Mouse (Mus musculus) retina, postnatal 1 day (tissue): Measurements from ENCODE around the gene Olfr1358.
"Not testable (repeated sequence)": the region's sequence is repeated elsewhere in the genome, so short reads cannot be mapped to it uniquely, and the experiment has no call there.

ENCODE experiments used
- DNase-seq: peaks from one replicate; pipeline ENCODE4 v3.0.0-alpha.2; 2012

Olfr1358 gene

GRCm38 (mm10) chr10:78517128-78517527 lies at the start of gene Olfr1358:
Gene Olfr1358, plus strand, starts transcription at chr10:78517428.
- DNase-seq: no peak

DNA sequence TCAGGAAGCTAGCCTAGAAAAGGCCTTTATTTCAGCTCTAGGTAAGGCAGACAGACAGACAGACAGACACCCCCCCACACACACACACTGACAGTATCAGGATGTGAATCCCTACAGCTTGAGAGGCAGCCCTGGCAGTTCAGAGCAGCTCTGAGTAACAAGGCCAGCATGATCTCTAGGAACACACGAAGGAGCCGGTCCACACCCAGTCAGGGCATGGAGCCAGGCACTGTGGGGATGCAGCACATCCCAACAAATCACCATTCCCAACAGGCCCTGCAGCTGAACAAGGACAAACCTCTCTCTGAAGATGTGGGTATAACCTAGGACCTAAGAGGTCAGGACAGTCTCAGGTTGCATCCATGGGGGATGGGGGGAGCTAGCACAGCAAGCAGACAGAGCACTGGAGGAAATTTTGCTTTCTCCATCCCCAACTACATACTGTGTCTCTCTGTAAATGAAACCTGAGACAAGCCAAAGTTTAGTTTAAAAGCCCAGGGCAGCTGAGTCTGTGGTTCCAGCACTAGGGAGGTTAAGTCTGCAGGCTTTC lies 49.4 kb upstream of the Olfr1358 start:
- DNase-seq: no peak

DNA sequence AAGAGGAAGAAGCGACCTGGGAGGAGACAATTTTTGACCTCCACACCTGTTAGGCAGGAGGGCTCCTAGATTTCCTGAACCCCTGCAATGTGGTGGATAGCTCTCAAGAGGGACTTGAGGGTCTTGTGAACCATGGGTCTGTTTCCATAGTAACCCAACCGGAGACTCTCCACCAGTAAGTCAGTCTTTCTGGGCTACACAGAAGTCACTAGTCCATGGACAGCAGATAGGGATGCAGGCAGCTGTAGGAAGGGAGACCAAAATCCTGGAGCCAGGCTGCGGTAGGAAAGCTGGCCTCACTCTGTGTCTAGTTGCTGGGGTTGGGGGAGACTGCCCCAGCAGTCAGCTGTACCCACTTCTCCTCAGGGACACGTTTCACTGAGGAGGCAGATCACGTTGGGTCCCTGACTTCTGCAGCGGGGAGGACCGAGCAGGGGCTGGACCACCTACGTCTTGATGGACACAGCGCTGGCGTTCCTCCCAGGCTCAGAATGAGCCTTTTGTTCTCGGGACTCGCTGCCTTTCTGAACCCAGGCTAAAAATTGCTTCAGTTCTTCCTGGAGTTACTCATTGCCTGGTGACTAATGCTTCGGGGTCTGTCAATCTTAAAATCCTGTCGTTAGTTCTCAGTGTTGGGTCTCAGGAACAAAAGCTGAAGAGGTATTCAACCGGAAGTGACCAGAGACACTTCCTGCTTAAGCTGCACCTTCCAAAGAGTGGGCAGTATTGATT lies 46.5 kb upstream of the Olfr1358 start:
- DNase-seq: peak; percentile 57

GRCm38 (mm10) chr10:78472046-78472445 lies 45.2 kb upstream of the Olfr1358 start:
- no peak for DNase-seq

DNA sequence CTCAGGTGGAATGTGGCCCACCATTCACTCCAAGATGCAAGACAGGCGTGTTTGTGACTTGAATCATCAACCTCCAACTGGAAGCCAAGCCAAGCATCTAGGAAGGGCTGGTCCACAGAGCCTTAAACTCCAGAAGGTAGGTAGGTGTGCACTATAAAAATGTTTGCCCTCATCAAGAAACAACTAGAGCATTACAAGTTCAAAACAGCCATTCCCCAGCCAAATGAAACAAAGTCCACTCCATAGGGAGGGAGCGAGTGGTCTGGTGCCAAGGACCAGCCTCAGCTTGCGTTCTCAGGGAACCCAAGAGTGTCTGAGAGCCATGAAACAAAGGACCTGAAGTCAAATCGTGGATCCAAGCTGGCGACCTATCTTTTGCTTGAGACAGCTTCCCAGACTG lies 43.8 kb upstream of the Olfr1358 start:
- no peak for DNase-seq

DNA sequence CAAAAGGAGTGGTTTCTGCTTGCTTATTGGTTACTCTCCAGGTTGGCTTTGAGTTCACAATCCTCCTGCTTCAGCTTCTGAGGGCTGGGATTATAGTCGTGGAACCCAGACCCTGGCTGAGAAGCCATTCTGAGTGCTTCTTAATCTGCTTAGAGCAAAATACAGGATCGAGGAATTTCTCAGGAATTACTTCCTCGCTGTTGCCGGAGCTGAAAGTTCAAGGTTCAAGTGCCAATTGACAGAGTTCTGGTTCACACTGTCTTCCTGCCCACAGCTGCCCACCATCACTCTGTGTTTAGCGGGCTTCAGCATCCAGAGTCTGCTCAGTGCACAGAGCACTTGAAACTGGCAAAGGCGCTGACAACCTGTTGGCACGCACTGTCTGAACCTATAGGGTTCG lies 42.5 kb upstream of the Olfr1358 start:
- DNase-seq: no peak

GRCm38 (mm10) chr10:78476821-78477220 lies 40.4 kb upstream of the Olfr1358 start:
- no peak for DNase-seq

- DNase-seq: no peak
These were observed 36.0 kb upstream of the Olfr1358 start for GRCm38 (mm10) chr10:78480954-78481927.

GRCm38 (mm10) chr10:78481928-78482499 lies 35.2 kb upstream of the Olfr1358 start:
- DNase-seq: peak; percentile 88

- not testable (repeated sequence) for DNase-seq
These were observed 31.9 kb upstream of the Olfr1358 start for GRCm38 (mm10) chr10:78485369-78485768.

DNA sequence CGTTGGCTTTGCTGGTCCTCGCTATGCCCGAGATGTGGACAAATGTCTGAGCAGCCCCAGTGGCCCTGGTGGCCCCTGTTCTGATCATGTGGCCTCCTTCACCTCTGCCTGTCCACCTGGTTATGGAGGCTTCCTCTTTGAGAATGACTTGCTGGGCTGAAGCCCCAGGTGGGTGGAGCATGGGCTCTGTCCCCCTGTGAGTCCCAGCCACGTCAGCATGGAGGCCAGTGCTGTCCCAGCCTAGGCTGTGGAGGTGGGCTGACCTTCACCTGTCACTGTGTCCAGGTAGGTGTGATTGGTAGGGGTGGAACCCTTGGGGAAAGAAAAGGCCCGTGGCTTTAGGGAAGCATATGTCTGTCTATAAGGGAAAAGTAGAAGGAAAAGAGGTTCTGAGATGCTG lies 30.4 kb upstream of the Olfr1358 start:
- no peak for DNase-seq

- peak; percentile 87 for DNase-seq
These were observed 29.7 kb upstream of the Olfr1358 start for GRCm38 (mm10) chr10:78487431-78488086.

- DNase-seq: no peak
These were observed 14.1 kb upstream of the Olfr1358 start for GRCm38 (mm10) chr10:78502986-78503733.

DNA sequence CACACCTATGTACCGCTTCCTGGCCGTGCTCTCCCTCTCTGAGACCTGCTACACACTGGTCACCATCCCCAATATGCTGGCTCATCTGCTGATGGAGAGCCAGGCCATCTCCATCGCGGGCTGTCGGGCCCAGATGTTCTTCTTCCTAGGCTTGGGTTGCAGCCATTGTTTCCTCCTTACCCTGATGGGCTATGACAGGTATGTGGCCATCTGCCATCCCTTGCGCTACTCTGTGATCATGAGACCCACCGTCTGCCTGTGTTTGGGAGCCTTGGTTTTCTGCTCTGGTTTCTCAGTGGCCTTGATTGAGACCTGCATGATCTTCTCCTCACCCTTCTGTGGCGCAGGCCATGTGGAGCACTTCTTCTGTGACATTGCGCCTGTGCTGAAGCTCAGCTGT lies 2.6 kb downstream of the Olfr1358 start:
- no peak for DNase-seq

GRCm38 (mm10) chr10:78520260-78521005 lies 3.2 kb downstream of the Olfr1358 start:
- DNase-seq: peak; percentile 30

- not testable (repeated sequence) for DNase-seq
These were observed 7.8 kb downstream of the Olfr1358 start for GRCm38 (mm10) chr10:78525071-78525470.

GRCm38 (mm10) chr10:78525511-78525910 lies 8.3 kb downstream of the Olfr1358 start:
- no peak for DNase-seq

- peak; percentile 12 for DNase-seq
These were observed 23.7 kb downstream of the Olfr1358 start for GRCm38 (mm10) chr10:78540943-78541342.

DNA sequence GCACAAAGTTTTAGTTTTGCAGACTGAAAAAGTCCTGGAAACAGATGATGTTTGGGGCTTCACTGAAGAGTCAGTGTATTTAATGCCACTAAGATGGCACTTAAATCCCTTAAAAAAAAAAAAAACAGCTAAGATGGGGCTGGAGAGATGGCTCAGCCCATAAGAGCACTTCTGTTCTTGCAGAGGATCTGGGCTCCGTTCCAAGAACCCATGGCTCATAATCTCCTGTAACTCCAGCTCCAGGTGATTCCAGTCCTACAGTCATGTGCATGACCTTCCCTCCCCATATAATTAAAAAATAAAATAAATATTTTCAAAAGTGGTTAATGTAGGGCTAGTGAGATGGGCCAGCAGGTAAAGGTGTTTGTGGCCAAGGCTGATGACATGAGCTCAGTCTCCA lies 47.8 kb downstream of the Olfr1358 start:
- no peak for DNase-seq

- DNase-seq: no peak
These were observed 52.0 kb downstream of the Olfr1358 start for GRCm38 (mm10) chr10:78569191-78569590.

DNA sequence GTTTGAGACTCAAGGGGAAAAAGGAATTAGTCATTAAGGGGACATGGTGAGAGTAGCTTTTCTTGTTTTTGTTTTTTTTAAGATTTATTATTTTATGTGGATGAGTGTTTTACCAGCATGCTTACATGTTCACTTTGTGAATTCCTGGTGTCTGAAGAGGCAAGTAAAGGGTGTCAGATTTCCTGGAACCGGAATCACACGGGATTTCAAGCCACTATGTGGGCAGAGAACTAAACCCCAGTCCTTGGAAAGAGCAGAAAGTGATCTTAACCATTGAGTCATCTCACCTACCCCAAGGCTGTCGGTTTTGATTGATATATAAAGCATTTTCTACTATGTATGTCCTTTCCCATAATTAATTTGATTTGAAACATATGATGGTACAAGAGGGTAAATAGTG lies 52.5 kb downstream of the Olfr1358 start:
- DNase-seq: no peak
